Mouse (Mus musculus) forebrain, embryonic 14.5 days (tissue): ENCODE results near the gene Cgn. TPM values are rescaled to one million over a fixed set of nuclear protein-coding genes. Genes with fewer than 3 reads are reported as not detected.

Experiments
- polyA plus RNA-seq: library from polyadenylated mRNA; unstranded; fragments of >200 nt; fragmentation: Nextera tagmentation; extraction: Ambion mirVana; gene quantifications from 2 replicates; pipeline ENCODE4 v1.2.1, GENCODE M21; 2014

Cgn gene
- polyA plus RNA-seq, 1 experiment from 2014 or later, result 1.9 TPM

Other genes starting within 250 kb of the Cgn start
- 42.8 and 45.3 TPM in 2 replicates for gene Snx27, start 203.8 kb downstream of the Cgn start, polyA plus RNA-seq
- gene Gm10972, start 143.4 kb downstream of the Cgn start, polyA plus RNA-seq, result not detected in 2 replicates
- 4.6 and 4.8 TPM in 2 replicates for gene Tuft1, start 127.6 kb downstream of the Cgn start, polyA plus RNA-seq
- 0.67 TPM in 1 of 2 replicates, not detected in the other for gene Selenbp2, start 92.9 kb downstream of the Cgn start, polyA plus RNA-seq
- gene Pogz, start 51.1 kb upstream of the Cgn start, polyA plus RNA-seq, result 22.0 and 23.4 TPM in 2 replicates
- gene Psmb4, start 100.5 kb upstream of the Cgn start, polyA plus RNA-seq, result 438 and 518 TPM in 2 replicates
- 10.0 TPM in 2 replicates for gene Selenbp1, start 146.6 kb upstream of the Cgn start, polyA plus RNA-seq
- 5.6 and 5.9 TPM in 2 replicates for gene Rfx5, start 167.6 kb upstream of the Cgn start, polyA plus RNA-seq
- gene Pi4kb, start 188.2 kb upstream of the Cgn start, polyA plus RNA-seq, result 28.8 and 31.0 TPM in 2 replicates
- 16.4 and 21.8 TPM in 2 replicates for gene Zfp687, start 229.0 kb upstream of the Cgn start, polyA plus RNA-seq